Mouse (Mus musculus) C2C12 (cell line): ENCODE results near the gene Acads.

ENCODE experiments used
- CTCF ChIP-seq: IDR thresholded peaks from one replicate; pipeline ENCODE4 v1.5.1; 2011; ENCODE audit not compliant: control insufficient read depth, insufficient read depth, insufficient read length
- MAX ChIP-seq: IDR thresholded peaks from one replicate; pipeline ENCODE4 v1.6.1; 2011; ENCODE audit warnings: mild to moderate bottlenecking, control low read depth
- MYOG ChIP-seq: IDR thresholded peaks from one replicate; pipeline ENCODE4 v1.6.1; 2011; ENCODE audit not compliant: control insufficient read depth, insufficient read length; ENCODE audit errors: extremely low read depth
- USF1 ChIP-seq: IDR thresholded peaks from one replicate; pipeline ENCODE4 v1.6.1; 2011; ENCODE audit warnings: low read depth, mild to moderate bottlenecking, control low read depth, moderate library complexity

DNA sequence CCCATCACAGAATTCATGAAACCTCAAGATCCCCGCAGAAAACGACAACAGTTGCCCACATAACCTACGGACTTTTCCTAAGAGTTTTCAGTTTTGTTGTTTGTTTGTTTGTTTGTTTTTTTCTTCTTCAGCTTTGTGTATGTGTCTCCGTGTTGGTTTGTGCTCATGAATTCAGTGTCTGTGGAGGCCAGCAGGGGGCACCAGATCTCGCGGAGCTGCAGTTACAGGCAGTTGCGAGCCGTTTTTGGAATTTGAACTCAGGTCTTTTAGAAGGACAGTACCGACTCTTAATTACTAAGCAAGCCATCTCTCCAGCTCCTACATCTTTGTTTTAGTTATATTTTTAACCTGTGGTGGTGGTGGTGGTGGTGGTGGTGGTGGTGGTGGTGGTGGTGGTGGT, 46.2 kb upstream of the Acads start:
- TF ChIP-seq CTCF (no peak), MAX (no peak), MYOG (no peak), USF1 (no peak)
